Mouse (Mus musculus) gastrocnemius, postnatal 25 days (tissue): ENCODE data around the gene Nin. TPM values are rescaled to one million over a fixed set of nuclear protein-coding genes. Genes with fewer than 3 reads are reported as not detected.

Source experiments
- DNase-seq: peaks from one replicate; pipeline ENCODE4 v3.0.0; 2022
- total RNA-seq, 2 experiments: library from RNA; stranded (reverse); gene quantifications; 1 replicate in 1 of 2; 2 replicates in 1 of 2; pipeline ENCODE4 v1.2.3; 2021

Gene Nin
- total RNA-seq, 2 experiments from 2014 or later = 20.4 to 20.9 TPM

DNA sequence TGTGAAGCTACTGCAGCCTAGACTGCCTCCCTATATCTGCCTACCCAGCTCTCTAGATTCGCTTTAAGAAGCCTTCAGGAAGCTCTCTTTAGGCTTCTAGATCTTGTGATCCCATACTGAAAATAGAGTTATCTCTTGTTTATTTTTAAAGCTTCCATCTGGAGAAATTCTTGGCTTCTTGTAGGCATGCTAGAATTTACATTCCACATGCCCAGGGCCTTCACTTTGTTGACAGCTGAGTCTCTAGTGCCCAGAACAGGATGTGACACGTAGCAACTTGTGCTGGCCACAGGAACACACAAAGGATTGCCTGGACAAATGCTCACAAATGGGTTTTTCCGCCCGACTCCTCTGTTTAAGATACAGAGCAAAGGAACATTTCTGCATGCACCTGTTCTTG lies 97.6 kb downstream of the Nin start:
- no peak for DNase-seq

- no peak for DNase-seq
Observed at GRCm38 (mm10) chr12:70011681-70012080, 101.8 kb downstream of the Nin start.

DNA sequence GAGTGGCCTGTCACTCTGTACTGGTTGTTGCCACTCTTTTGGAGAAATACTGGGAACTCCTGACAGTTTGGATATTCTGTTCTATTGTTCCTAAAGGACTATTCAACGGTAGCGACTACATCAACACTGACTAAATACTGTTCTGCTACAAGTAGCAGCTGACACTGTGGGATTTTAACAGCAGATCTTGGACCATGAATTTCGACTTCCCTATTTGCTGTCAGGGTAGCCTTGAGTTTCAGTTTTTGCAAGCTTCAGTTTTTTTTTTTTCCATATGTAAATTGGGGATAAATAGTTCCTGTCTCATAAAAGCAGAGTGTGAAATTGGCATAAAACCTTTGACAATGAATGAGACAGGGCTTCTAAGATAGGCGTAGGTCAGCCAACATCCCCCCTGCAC lies 103.2 kb downstream of the Nin start:
- no peak for DNase-seq

GRCm38 (mm10) chr12:70005103-70005502 lies 108.4 kb downstream of the Nin start:
- DNase-seq = no peak

DNA sequence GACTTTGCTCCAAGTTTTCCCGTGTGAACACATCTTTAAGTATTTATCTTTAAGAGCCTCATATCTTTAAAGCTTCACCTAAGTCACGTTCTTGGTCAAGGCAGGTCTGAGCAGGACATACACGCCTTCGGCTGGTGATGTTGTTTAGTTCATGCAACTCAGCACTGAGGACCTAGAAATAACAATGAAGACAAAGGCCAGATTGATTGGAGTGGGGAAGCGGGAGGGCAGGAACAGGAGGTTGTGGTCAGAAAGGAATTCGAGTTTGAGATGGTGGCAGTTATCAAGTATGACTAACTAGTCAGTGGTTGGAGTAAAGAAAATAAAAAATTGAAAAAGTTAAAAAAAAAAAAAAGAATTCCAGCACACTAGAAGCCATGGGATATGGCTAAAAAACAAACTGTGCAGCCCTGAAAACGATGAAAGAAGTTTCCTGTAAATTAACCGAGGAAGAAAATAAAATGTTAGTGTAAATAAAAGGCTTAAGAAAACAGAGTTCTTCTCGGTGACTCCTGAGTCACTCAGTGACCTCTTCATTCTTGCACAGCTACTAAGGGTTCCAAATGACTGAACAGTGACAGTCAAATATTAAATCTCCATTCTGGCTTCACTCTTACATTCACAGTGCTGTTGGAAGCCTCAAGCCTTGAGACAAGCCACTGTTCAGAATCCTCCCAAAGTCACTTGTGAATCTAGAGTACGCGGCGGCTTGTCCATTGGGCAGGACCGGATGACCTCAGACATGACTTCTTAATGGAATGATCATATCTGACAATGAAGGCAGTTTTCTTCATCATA lies 115.1 kb downstream of the Nin start:
- no peak for DNase-seq

GRCm38 (mm10) chr12:69995382-69995781 lies 118.1 kb downstream of the Nin start:
- DNase-seq = no peak

GRCm38 (mm10) chr12:69986786-69987497 lies 126.6 kb downstream of the Nin start, which contains the start of gene Sav1:
TSS of gene Sav1 (minus strand) at chr12:69987002.
- DNase-seq = peak; percentile 93

GRCm38 (mm10) chr12:69986241-69986762 lies 127.2 kb downstream of the Nin start:
- peak; percentile 25 for DNase-seq

DNA sequence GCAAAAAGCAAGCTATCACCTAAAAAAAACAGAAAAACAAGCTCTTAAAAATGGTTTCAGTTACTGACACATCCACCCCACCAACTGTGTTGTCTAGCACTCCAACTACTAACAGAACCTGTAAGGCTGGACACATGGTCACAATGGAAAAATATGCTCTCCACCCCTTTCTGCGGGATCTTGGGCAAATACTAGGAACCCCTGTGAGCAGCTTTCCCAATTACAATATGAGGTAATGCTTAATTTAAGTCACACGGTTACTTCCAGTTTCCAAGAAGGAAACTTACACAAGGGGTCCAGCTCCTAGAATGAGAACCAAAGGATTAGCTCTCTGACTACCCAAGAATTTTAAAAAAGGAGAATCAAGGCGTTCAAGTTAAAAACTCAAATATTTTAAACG lies 128.0 kb downstream of the Nin start:
- DNase-seq = no peak

- DNase-seq = no peak
Observed at GRCm38 (mm10) chr12:69982874-69983273, 130.6 kb downstream of the Nin start.

- no peak for DNase-seq
Observed at GRCm38 (mm10) chr12:69977376-69977998, 136.0 kb downstream of the Nin start.

DNA sequence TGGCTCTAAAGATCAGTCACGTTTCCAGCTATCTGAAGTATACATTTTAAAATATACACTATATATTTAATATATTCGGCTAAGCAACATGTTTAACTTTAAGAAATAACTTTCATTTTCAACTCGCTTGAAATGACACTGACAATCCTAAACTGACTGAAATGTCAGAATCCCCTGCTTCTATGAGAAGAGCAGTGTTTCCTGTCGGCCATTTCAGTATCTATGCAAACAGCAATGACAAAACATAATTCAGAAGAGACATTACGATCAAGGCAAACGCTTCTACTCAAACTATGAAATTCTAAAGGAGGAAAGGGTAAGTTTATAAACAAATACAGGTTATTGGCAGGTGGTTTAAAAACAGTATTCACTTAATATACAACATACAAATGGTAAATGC lies 136.8 kb downstream of the Nin start:
- no peak for DNase-seq

DNA sequence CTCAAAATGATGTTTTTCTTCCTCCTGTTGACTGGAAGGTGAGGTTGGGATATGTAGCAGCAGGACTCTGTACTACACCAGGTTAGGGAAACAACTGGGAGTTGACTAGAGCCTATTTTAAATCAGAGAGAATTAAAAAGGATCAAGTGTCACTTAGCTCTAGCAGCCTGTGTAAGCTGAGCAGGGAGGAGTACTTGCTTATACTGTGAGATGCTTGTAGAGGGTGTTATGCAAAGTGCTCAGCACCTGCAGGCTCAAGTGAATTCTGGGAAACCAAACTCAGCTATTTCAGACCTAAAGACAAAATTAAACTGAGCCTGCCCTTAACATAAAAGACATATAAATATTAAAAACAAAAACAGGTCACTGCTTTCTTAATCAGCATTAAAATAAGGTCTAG lies 139.9 kb downstream of the Nin start:
- DNase-seq = no peak

DNA sequence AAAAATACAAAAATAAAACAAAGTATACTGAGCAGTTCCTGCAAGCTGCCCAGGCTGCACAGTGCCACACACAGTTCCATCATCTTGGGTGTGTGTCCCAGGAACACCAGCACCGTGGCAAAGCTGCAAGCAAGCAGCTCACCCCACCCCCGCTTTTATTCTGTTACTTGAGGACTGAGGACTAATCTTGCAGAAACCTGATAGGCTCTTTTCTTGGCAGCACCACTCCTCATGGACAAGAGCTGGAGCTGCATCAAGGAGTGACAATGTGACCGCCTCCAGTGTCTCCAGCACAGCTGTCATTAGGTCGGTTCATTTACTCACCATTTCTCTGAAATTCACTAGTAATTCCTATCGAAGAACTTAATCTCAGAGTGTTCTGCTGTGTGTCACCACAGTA lies 145.4 kb downstream of the Nin start:
- peak; percentile 54 for DNase-seq

DNA sequence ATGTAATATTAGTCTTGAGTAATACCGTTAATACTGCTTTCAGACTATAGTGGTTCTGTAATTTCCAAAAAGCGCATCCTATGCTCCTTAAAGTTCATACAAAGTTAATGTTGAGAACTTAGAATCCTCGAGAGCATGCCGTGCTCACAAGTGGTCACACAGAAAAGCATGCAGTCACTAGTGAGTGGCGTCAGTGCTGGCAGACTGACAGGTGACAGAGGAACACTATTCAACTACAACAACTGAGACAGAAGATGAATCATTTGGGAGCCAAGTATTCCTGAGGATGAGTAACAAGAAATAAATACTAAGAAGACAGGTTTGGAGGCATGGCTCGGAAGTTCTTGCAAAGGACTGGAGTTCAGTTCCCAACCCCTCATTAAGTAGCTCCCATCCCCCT lies 146.4 kb downstream of the Nin start:
- DNase-seq = no peak

DNA sequence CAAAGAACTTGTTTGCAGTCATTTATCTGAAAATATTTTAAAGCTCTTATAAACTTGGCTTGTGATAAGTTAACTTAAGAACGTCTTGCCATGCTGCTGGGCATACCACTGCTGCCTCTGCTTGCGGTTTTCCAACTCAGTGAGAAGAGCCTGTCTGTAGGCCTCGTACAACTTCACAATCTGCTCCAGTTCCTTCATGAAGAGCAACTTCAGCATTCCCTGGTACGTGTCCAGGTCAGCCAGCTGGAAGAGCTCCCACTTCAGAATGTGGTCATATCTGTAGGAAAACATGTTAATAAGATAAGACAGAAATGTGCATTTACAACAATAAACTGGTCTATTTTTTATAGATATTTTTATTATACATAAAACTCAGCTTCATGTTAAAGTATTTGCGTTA lies 147.4 kb downstream of the Nin start:
- no peak for DNase-seq

DNA sequence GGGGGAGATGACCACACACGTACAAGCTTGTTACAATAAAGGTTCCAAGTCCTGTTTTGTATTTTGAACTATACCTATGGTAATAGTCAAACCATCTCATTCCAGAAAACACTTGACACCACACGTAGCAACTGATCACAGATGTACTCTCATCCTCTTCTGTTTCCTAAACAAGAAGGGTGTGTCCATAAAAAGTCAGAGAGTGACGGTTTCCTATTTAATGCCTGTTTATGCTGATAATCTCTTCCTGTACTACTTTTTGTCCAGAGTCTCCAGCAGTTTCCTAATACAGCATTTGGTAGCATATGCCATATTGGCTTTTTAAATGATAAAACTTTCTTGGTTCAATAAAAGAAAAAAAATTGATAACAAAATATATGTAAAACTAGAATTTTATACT lies 147.9 kb downstream of the Nin start:
- DNase-seq = no peak

GRCm38 (mm10) chr12:69963141-69963540 lies 150.4 kb downstream of the Nin start:
- DNase-seq = no peak

DNA sequence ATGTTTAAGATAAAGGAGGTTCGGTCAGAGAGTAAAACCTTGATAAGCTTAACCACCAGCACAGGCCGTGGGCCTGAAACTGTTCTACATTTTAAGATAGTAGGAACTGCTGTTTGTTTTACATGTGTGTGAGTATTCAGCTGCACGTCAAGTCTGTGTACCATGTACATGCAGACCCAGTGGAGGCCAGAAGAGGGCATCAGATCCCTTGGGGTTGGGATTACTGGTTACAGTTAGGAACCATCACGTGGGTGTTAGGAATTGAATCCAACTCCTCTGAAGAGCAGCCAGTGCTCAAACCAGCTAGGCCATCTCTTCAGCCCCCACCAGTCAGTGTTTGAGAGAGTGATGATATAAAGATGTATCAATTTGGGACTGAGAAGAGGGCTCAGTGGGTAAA lies 151.0 kb downstream of the Nin start:
- DNase-seq = peak; percentile 53
